Comparison of ENCODE assay signal across 12 mouse cellular contexts in genomic region chr14:24206736-24207359, GRCm38 (mm10). TPM values are rescaled to one million over a fixed set of nuclear protein-coding genes. Genes with fewer than 3 reads are reported as not detected.
DNase-seq lines count a peak whose midpoint lies in the region; ATAC-seq and TF ChIP-seq lines count a peak whose summit lies in the region.
"Had no signal": no experiment of that assay in that cellular context is flagged by ENCODE, and none has a peak within 500 bp of the region (broad histone marks: within the 10 kb centered on the region; RNA-seq: fewer than 3 reads in every experiment).

No protein-coding gene starts in this region.

- peaks cover 45 to 60% of the 10 kb centered on the region in 2 experiments for H3K4me1 ChIP-seq in heart, embryonic 14.5 days (ENCODE audit: control insufficient read depth in 2 of 2, insufficient read depth in 2 of 2, low read length in 2 of 2)
- peaks cover 42% of the 10 kb centered on the region for H3K4me1 ChIP-seq in neural tube, embryonic 12.5 days
- H3K4me1 ChIP-seq in embryonic fibroblast, embryonic 13.5 days (ENCODE audit: control insufficient read depth, insufficient read depth, low read length) = peaks cover 17% of the 10 kb centered on the region
- peaks cover 57% of the 10 kb centered on the region for H3K4me1 ChIP-seq in neural tube, embryonic 15.5 days

- WGBS in heart, embryonic 14.5 days = 23% methylated on average over 12 of the region's 12 CpGs
- WGBS in neural tube, embryonic 12.5 days = 63% methylated on average over 12 of the region's 12 CpGs
- 57% methylated on average over 12 of the region's 12 CpGs for WGBS in neural tube, embryonic 15.5 days

- H3K27ac ChIP-seq in heart, embryonic 14.5 days (replicated peaks in 1 of 2; ENCODE audit: control insufficient read depth in 1 of 2, insufficient read depth in 1 of 2, low read depth in 2 of 2, low read length in 2 of 2) = peak overlapping the region; percentile 60 to 74
- H3K27ac ChIP-seq in neural tube, embryonic 12.5 days = no peak overlapping the region
- H3K27ac ChIP-seq in embryonic fibroblast, embryonic 13.5 days (ENCODE audit: insufficient read depth, low read length) = peak overlapping the region; percentile 2; the same call in 1 of the 2 replicates
- H3K27ac ChIP-seq in neural tube, embryonic 15.5 days (replicated peaks) = peak overlapping the region; percentile 48
- H3K27ac ChIP-seq: macrophage had no signal

- H3K4me2 ChIP-seq in heart, embryonic 14.5 days (ENCODE audit: low read length) = peak overlapping the region; percentile 38
- H3K4me2 ChIP-seq in neural tube, embryonic 12.5 days (replicated peaks) = no peak overlapping the region; the same call in 1 of the 2 replicates
- H3K4me2 ChIP-seq in neural tube, embryonic 15.5 days = no peak overlapping the region
- H3K4me2 ChIP-seq: embryonic facial prominence, embryonic 15.5 days had no signal

- TF ChIP-seq CTCF in embryonic fibroblast, embryonic 13.5 days (IDR thresholded peaks at IDR 0.05; ENCODE audit: borderline replicate concordance, insufficient read depth, low read length) = no peak

- H3K9ac ChIP-seq in heart, embryonic 14.5 days (ENCODE audit: low read length) = peak overlapping the region; percentile 34
- H3K9ac ChIP-seq in neural tube, embryonic 12.5 days = no peak overlapping the region
- no peak overlapping the region for H3K9ac ChIP-seq in neural tube, embryonic 15.5 days (replicated peaks)
- H3K9ac ChIP-seq: embryonic facial prominence, embryonic 15.5 days had no signal

- H3K4me3 ChIP-seq in heart, embryonic 14.5 days (ENCODE audit: control insufficient read depth in 1 of 2, insufficient read depth in 1 of 2, low read depth in 1 of 2, low read length in 2 of 2) = no peak overlapping the region
- no peak overlapping the region for H3K4me3 ChIP-seq in neural tube, embryonic 12.5 days
- no peak overlapping the region for H3K4me3 ChIP-seq in embryonic fibroblast, embryonic 13.5 days (ENCODE audit: insufficient read depth, low read length)
- H3K4me3 ChIP-seq in neural tube, embryonic 15.5 days (replicated peaks) = no peak overlapping the region
- H3K4me3 ChIP-seq: embryonic facial prominence, embryonic 15.5 days had no signal

- TF ChIP-seq POLR2A in embryonic fibroblast, embryonic 13.5 days (IDR thresholded peaks at IDR 0.05; ENCODE audit: low read depth, low read length) = no peak

- no peaks in the 10 kb centered on the region for H3K9me3 ChIP-seq in heart, embryonic 14.5 days (ENCODE audit: control insufficient read depth, low read length)
- H3K9me3 ChIP-seq in neural tube, embryonic 12.5 days = no peaks in the 10 kb centered on the region
- no peaks in the 10 kb centered on the region for H3K9me3 ChIP-seq in neural tube, embryonic 15.5 days (replicated peaks)
- H3K9me3 ChIP-seq: embryonic facial prominence, embryonic 15.5 days had no signal

- DNase-seq in heart, postnatal 25 days (ENCODE audit: low spot score) = no peak
- DNase-seq in neural tube, embryonic 10.5 days (ENCODE audit: extremely low spot score, low spot score) = no peak
- DNase-seq in cerebellum, adult 8-10 months = no peak
- no peak for DNase-seq in frontal cortex, adult 2 months (ENCODE audit: extremely low spot score in 1 of 2, low spot score in 1 of 2)
- DNase-seq: right cerebral cortex, postnatal 14 days had no signal

- no peaks in the 10 kb centered on the region for H3K27me3 ChIP-seq in heart, embryonic 14.5 days (ENCODE audit: control insufficient read depth, insufficient read depth, low read length)
- H3K27me3 ChIP-seq in neural tube, embryonic 12.5 days (replicated peaks) = no peaks in the 10 kb centered on the region
- no peaks in the 10 kb centered on the region for H3K27me3 ChIP-seq in neural tube, embryonic 15.5 days (replicated peaks)
- H3K27me3 ChIP-seq: embryonic facial prominence, embryonic 15.5 days had no signal

- ATAC-seq in heart, embryonic 14.5 days (ENCODE audit: insufficient number of reproducible peaks, insufficient read depth, low FRiP score, low read depth) = no peak
- ATAC-seq in neural tube, embryonic 12.5 days (ENCODE audit: low FRiP score, low read depth) = peak; percentile 18; the same call in 1 of the 2 replicates
- no peak for ATAC-seq in neural tube, embryonic 15.5 days (ENCODE audit: low FRiP score)
- ATAC-seq: inflammation-experienced regulatory T-cells, adult 6 months had no signal

- H3K36me3 ChIP-seq in heart, embryonic 14.5 days (ENCODE audit: control insufficient read depth, insufficient read depth, low read length) = no peaks in the 10 kb centered on the region
- no peaks in the 10 kb centered on the region for H3K36me3 ChIP-seq in neural tube, embryonic 12.5 days
- H3K36me3 ChIP-seq in neural tube, embryonic 15.5 days = no peaks in the 10 kb centered on the region; the same call in 1 of the 2 replicates

- intact Hi-C loops in heart, postnatal 25 days (cut with DNase I) = no loop called here

RNA-seq across cellular contexts. Expression of gene Dlg5, which starts 38.9 kb away (rescaled TPM):
- polyA plus RNA-seq in heart, embryonic 14.5 days (2014; fragmentation: Nextera tagmentation; extraction: Ambion mirVana) = 9.8 and 12.8 TPM in 2 replicates
- total RNA-seq in heart, postnatal 25 days (2021) = 1 to 10 TPM; 7.9 to 8.4 TPM
- 17.7 and 21.9 TPM in 2 replicates for polyA plus RNA-seq in neural tube, embryonic 12.5 days (2016; fragmentation: Nextera tagmentation; extraction: Ambion mirVana)
- 60.8 and 79.5 TPM in 2 replicates for polyA plus RNA-seq in embryonic fibroblast, embryonic 13.5 days (2011; ENCODE audit: insufficient read length, low read depth, missing spikeins)
- 17.5 and 19.9 TPM in 2 replicates for polyA plus RNA-seq in neural tube, embryonic 15.5 days (2015; fragmentation: Nextera tagmentation; extraction: Ambion mirVana)
- 29.8 and 32.3 TPM in 2 replicates for polyA plus RNA-seq in frontal cortex, adult 2 months (2012; rRNA removed)
